Mouse (Mus musculus) testis, postnatal 14 days (tissue): ENCODE data around the gene Olfr560.

ENCODE experiments used
- DNase-seq: peaks from one replicate; pipeline ENCODE4 v3.0.0; 2021; ENCODE audit warnings: low spot score

Gene Olfr560

GRCm38 (mm10) chr7:102759266-102759665 lies at the start of gene Olfr560, which contains the start of gene Olfr78:
TSS of gene Olfr560 (minus strand) at chr7:102759366.
TSS of gene Olfr78 (minus strand) at chr7:102759471.
- DNase-seq = no peak

GRCm38 (mm10) chr7:102803180-102803579 lies 44.0 kb upstream of the Olfr560 start, which contains the start of gene Olfr564:
TSS of gene Olfr564 (plus strand) at chr7:102803480.
- DNase-seq = no peak

DNA sequence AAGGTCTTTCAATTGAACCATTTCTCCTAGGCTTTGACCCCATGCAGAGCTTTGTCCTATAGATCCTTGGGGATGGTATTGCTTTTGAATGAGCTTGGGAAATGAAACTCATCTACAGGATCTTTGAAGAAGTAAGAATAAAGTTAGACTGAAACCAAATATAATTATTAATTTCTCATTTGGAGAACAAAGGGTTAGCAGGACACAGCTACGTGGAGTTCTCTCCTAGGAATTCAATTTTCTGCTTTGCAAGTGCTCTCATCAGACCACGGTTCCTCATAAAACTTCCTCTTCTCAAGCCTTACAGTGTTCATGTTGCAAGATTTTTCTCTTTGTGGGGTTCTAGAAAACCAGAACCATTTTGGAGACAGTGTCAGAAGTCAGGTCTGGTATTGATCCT lies 11.8 kb upstream of the Olfr560 start, which contains the start of gene Olfr561:
Gene Olfr561, plus strand, starts transcription at position 301 of the 400 bp plus-strand sequence.
- no peak for DNase-seq

DNA sequence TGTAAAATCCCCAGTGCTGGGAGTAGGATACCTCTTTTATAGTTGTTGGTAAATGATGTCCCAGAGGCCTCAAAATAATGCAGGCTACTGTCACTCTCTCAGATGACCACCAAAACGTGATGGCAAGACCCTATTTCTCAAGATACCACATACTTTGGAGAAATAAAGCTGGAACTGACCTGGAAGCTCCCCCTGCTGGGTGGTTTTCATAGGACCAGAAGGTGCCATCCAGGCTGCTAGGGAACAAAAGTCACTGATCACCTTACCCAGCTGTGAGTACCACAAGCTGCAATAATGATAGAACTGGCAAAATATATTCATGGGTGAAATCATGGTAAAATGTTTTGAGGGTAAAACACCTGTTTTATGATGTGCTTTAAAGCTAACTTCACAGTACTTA lies 7.1 kb downstream of the Olfr560 start:
- no peak for DNase-seq

- DNase-seq = no peak
These were observed 21.5 kb downstream of the Olfr560 start for GRCm38 (mm10) chr7:102737705-102738104.

- DNase-seq = no peak
These were observed 25.4 kb downstream of the Olfr560 start for GRCm38 (mm10) chr7:102733793-102734192.

DNA sequence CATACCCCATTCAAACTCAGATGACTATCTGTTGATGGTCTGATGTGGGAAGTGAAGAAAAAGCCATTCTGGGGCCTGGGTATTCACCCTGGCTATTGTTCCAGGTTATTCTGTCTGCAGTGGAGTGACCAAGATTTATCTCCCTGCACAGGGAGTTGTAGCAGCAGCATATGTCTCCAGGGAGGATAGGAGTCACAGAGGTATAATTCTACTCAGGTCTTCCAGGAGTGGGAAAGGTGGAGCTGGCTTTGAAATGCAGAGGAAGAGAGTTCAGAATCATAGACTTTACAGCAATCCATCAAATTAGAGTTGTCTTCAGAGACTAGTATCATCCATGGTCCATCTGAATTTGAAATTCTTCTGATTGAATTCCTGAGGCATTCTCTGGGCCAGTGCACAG lies 31.8 kb downstream of the Olfr560 start, which contains the start of gene Olfr559:
Gene Olfr559, minus strand, starts transcription at position 101 of the 400 bp plus-strand sequence.
- no peak for DNase-seq

GRCm38 (mm10) chr7:102718970-102719369 lies 40.2 kb downstream of the Olfr560 start, which contains the start of gene Olfr33:
TSS of gene Olfr33 (minus strand) at chr7:102719070.
- no peak for DNase-seq

- no peak for DNase-seq
These were observed 57.3 kb downstream of the Olfr560 start, which contains the start of gene Olfr558 for GRCm38 (mm10) chr7:102701915-102702314. TSS of gene Olfr558 (plus strand) at chr7:102702215.
